Mouse (Mus musculus): Measurements from ENCODE around the gene Abcc10.

GRCm38 (mm10) chr17:46327906-46328534 lies at the start of gene Abcc10:
- TF ChIP-seq CTCF (IDR thresholded peaks at IDR 0.05; ENCODE audit: borderline replicate concordance, control insufficient read depth, extremely low read depth, insufficient read depth, low read length, poor library complexity) = peak; percentile 57; the same call in 1 of the 2 replicates
- peak; percentile 94 for TF ChIP-seq POLR2A (IDR thresholded peaks at IDR 0.05; ENCODE audit: control insufficient read depth, extremely low read depth, insufficient read depth, low read length, poor library complexity)
